Mouse (Mus musculus) embryo, embryonic 11 days (tissue): ENCODE results near the gene Grb7.

Experiments
- DNase-seq: peaks from one replicate; pipeline ENCODE4 v3.0.0-alpha.2; 2015

The Grb7 gene

DNA sequence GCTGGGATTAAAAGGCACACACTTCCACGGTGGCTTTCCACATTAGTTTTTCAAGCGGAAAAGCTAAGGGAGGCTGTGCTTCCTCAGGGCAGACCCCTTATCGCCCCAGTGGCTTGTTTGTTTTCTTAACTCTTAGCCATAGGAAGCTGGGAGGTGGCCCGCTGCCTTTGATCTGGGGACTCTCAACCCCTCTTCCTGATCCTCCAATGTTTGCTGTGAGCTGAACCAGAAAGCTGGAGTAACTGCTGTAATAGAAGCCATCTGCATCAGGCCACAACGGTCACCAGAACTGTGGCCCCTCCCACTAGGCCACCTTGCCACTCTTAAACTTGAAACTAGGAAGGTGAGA lies at the start of gene Grb7:
Gene Grb7, plus strand, starts transcription at position 182 of the 349 bp plus-strand sequence.
- DNase-seq: no peak

GRCm38 (mm10) chr11:98397946-98398345 lies 48.2 kb upstream of the Grb7 start:
- no peak for DNase-seq

DNA sequence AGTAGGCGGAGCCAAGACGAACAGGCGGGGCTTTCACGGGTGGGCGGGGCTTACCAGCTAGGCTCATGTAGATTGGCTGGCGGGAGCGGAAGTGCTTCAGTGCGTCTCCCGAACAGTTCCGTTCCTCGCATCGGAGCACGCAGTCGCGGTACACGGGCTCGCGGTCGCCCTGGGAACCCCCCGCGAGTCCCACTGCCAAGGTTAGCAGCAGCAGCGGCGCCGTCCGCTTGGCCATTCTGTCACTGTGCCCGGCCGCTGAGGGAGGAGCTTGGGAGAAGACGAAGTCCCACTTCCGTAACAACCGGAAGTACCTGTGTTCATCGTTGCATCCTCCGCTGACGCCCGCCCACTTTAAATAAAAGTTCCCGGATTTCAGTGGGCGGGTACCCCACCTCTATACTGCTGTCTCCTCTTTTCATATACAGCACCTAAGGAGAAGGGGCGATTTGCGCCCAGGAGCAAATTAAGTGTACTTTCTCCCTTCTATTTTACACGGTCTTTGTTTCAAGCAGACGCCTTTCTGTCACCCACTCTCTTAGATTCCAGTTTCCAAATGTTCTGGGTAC lies 46.0 kb upstream of the Grb7 start, which contains the start of gene Pgap3:
Gene Pgap3, minus strand, starts transcription at position 330 of the 566 bp plus-strand sequence.
- DNase-seq: peak; percentile 94

DNA sequence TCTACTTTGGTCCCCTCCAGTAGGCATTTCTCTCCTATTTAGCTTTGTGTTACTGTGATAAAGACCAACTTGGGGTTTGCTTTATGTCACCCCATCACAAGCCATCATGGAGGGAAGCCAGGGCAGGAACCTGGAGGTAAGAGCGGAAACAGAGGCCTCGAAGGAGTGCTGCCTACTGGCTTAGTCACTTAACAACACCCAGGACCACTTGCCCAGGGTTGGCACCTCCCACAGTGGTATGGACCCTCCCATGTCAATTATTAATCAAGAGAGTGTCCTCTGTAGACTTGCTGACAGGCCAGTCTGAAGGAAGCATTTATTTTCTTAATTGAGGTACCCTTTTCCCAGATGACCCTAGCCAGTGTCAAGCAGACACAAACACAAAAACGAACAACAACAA lies 45.4 kb upstream of the Grb7 start:
- no peak for DNase-seq

- DNase-seq: no peak
Observed at GRCm38 (mm10) chr11:98406621-98407020, 39.6 kb upstream of the Grb7 start.

DNA sequence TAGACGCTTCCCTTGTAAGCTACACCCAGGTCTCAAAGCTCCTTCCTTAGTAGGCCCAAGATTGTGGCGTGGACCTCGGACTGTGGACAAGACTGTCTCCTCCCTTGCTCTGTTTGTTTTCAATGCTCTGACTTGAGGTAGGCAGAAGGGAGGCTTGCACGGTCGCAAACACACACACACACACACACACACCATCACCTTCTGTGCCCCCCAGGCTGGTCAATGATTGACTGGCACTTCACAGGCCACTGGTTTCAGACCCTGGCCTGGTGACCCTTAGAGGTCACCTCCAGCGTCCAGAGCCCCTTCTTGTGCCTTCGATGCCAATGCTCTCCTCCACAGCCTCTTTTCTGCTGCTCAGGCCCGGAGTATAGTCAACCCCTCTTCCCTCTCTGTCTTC lies 37.3 kb upstream of the Grb7 start:
- no peak for DNase-seq

DNA sequence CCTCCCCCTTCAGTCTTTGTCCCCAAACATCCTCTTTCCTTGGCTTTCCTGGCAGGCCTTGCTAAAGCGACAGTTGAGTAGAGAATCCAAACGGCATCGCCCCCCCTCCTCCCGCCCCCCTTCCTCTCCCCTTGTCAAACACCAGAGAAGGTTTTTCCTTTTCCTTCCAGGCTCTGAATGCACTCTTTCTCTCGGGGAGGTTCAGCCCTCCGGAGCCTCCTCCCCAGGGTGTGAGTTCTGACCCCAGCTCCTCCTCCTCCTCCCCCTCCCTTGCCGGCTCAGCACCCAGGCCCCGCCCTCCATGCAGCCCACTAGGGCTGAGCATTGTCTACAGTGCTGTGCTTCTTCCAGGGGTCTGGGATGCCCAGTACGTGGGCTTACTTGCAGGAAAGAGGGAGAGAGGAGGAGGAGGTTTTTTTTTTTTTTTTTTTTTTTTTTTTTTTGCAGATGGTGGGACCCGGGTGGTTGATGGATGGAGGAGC lies 36.8 kb upstream of the Grb7 start:
- DNase-seq: peak; percentile 73

GRCm38 (mm10) chr11:98412273-98412796 lies 33.9 kb upstream of the Grb7 start, which contains the start of gene Erbb2:
Gene Erbb2 (plus strand): TSS chr11:98412470.
- peak; percentile 91 for DNase-seq

GRCm38 (mm10) chr11:98412797-98413301 lies 33.3 kb upstream of the Grb7 start:
- peak; percentile 72 for DNase-seq

DNA sequence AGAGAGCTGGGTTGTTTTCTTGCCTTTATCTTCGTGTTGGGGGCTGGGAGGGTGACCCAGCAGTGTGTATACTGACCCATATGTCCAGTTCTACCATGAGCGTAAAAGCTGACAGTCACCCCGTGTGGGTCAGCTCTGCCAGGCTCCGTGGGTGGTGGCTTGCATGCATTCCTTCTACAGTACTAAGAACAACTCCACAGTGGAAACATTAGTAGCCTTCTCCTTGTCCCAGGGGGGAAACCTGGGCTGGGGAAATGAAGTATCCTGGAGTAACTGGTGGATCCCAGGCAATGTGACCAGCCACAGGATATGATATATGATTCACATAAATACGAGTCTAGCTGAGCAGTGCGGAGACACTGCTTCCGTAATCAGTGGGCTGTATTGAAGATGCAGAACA lies 32.5 kb upstream of the Grb7 start:
- DNase-seq: no peak

- no peak for DNase-seq
Observed at GRCm38 (mm10) chr11:98414162-98414561, 32.0 kb upstream of the Grb7 start.

GRCm38 (mm10) chr11:98417074-98417473 lies 29.1 kb upstream of the Grb7 start:
- DNase-seq: no peak

GRCm38 (mm10) chr11:98418273-98418672 lies 27.9 kb upstream of the Grb7 start:
- no peak for DNase-seq

DNA sequence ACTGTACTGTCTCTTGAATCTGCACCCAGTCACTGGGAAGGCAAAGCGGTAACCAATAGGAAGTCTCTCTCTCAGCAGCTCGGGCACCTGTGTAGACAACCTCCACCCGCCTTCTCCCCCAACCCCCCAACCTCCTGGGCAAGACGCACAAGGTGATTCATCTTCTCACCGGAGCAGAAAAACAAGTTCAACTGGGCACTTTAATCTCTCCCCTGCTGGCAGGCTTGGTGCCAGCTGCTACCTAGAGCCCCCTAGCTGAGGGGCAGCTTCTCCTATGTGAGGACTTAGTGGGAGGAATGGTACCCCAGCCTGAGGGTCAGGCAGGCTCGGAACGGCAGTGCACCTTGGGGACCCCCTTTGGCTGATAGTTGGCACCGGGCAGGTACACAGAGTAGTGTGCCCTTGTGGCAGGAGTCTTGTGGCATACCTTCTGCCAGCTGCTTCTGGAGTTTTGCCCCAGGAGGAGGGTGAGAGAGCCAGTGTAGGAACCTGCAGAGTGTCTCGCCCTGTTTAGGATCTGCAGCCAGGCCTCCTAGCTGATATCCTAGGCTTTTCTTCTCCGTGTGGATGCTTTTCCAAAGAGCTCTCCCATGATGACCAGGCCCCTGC lies 27.2 kb upstream of the Grb7 start:
- no peak for DNase-seq

DNA sequence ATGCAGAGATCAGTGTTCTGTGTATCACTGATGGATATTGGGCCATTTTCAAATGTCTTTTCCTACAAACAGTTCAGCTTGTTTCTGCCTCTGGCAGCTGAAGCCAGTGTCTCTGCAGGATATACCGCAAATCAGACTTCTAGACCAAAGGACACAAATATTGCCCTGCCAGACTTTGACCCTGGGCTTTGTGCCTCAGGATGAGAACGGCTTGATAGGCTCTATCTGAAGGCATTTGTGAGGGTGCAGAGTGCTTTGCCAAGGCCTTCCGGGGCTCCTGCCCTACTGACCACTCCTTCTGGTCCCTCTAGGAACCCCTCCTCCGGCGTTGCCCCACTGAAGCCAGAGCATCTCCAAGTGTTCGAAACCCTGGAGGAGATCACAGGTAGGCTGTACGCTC lies 19.6 kb upstream of the Grb7 start:
- DNase-seq: no peak

- DNase-seq: no peak
Observed at GRCm38 (mm10) chr11:98428436-98428835, 17.8 kb upstream of the Grb7 start.

GRCm38 (mm10) chr11:98431743-98432502 lies 14.3 kb upstream of the Grb7 start:
- no peak for DNase-seq

- DNase-seq: no peak
Observed at GRCm38 (mm10) chr11:98435723-98436122, 10.5 kb upstream of the Grb7 start.

DNA sequence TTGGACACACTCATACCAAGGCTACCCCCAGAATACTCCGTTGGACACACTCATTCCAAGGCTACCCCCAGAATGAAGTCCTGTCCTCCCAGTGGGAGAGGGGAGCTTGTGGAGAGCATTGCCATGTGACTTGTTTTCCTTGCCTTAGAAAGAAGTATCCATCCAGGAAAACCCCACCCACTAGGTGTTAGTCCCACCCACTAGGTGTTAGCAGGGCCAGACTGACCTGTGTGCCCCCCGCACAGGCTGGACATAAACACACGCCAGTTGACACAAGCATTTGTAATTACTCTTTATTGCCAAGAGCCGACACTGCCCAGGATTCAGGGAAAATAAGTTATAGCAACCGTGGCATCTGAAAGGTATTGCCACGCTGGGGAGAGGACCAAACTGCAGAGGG lies 8.8 kb upstream of the Grb7 start:
- DNase-seq: no peak

DNA sequence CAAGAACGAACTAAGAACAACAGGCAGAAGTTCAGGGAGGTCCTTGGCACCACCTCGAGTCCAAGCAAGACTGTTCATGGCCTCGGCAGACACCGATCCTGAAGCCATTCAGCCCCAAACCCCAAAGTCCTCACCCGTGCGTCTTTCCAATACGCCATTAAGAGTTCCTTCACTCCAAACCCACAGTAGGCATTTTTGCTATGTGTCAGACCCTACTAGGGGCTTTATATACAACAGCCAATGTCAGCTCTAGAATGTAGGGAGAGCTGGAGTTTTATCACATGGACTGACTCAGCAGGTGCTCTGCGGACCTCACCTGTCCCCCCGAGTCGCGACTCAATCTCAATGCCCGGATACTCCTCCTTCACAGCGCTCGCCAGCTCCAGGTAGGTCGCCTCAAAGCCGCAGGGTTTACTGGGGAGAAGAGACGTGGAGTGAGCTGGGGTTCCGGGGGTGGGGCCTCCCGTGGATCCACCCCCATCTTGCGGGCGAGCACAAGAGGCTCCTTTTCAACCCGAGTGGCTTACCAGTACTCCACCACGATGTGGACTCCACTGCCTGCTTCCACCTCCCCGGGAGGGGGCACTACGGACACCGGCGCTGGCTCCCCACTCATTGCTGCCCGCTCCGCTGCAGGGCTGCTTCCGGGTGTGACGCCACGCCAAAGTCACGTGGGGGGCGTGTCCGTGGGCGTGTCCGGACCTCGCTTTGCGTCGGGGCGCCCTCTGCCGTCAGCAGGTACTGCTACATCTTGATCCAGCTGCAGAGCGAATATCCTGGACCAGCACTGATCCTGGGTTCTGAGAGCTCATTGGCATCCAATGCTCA lies 7.6 kb upstream of the Grb7 start, which contains the start of gene Mien1:
Gene Mien1, minus strand, starts transcription at position 661 of the 828 bp plus-strand sequence.
- DNase-seq: peak; percentile 93

GRCm38 (mm10) chr11:98443688-98444087 lies 2.5 kb upstream of the Grb7 start:
- no peak for DNase-seq

DNA sequence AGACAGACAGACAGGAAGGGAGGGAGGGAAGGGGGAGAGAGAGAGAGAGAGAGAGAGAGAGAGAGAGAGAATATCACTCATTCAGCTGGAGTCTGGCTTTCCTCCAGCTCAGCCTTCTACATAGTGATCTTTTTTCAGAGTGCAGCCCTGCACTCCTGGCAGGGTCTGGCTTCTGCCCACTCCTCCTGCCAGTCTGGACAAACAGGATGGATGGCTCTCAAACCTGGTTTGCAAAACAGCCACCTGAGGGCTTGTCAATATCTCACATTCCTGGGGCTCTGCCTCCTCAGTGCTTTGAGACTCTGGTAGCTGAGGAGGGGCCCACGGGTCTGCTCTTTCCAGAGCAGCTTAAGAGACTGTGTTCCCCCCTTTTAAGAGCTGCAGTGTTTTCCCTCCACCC lies 956 bp upstream of the Grb7 start:
- DNase-seq: no peak

- DNase-seq: no peak
Observed at GRCm38 (mm10) chr11:98445679-98446078, 515 bp upstream of the Grb7 start.
